Mouse (Mus musculus): ENCODE results near the gene Phf5a.
"Not testable (repeated sequence)": the region's sequence is repeated elsewhere in the genome, so short reads cannot be mapped to it uniquely, and the experiment has no call there.

Phf5a gene

GRCm38 (mm10) chr15:81871604-81872261 lies at the start of gene Phf5a:
Gene Phf5a, minus strand, starts transcription at chr15:81871911.
- peak; percentile 63 to 64 for DNase-seq (ENCODE audit: low spot score in 2 of 2)

- no peak for DNase-seq (ENCODE audit: low spot score in 2 of 2)
Measured at GRCm38 (mm10) chr15:81921255-81921654, 49.5 kb upstream of the Phf5a start.

GRCm38 (mm10) chr15:81920546-81921217 lies 49.0 kb upstream of the Phf5a start:
- no peak for DNase-seq (ENCODE audit: low spot score in 2 of 2)

DNA sequence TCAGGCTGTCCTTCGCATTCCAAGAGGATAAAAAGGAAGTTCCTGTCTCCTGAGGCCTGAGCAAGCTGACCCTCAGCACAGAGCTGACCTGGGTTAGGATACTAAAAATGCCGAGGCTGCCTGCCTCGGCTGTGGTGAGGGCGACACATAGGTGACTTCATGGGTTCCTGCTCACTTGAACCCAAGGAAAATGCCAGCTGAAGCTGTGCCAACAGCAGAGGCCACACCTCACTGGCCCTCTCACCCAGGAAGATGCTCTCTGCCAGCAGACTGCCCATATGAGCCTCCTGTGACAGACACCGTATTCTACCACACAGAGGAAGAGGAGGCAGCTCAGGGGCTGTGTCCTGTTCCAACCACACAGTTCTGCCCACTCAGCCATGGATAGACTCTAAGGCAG lies 47.4 kb upstream of the Phf5a start:
- no peak for DNase-seq (ENCODE audit: low spot score in 2 of 2)

DNA sequence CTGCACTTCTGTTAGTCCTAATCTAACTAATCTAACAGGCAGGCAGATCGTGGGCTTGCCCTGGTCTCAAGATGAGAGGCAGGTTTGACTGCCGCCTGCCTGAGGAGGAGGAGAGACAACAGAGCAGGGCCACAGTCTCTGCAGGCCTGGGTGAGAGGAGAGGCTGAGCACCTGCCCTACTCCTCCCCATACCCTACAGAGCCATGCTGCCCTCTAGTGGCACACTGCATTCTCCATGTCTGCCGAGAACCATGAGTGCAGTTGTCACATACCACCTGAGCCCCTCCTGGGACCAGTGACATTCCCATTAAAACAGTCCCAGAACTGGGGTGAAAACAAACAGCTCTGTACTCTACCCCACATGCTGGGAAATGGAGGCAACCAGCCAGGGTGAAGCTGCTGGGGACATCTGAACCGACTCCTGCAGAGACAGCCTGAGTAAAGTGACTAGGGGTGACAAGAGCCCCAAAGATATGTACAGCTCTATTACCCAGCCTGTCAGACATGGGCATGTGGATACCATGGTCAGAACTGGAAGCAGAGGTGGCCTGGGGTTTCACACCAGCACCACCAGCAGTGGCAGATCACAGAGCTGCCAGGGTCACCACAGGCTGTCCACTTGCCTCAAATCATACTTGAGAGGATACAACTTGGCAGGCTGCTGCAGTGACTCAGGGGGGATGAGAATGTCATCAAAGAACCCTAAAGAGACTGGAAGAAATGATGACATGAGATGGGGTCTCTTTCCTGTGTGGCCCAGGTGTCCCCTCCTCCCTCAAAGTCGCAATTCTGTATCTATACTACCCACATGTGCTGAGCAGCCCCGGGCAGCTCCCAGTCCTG lies 46.1 kb upstream of the Phf5a start:
- peak; percentile 54 to 65 for DNase-seq (ENCODE audit: low spot score in 2 of 2)

- no peak for DNase-seq (ENCODE audit: low spot score in 2 of 2)
Measured at GRCm38 (mm10) chr15:81917201-81917600, 45.5 kb upstream of the Phf5a start.

DNA sequence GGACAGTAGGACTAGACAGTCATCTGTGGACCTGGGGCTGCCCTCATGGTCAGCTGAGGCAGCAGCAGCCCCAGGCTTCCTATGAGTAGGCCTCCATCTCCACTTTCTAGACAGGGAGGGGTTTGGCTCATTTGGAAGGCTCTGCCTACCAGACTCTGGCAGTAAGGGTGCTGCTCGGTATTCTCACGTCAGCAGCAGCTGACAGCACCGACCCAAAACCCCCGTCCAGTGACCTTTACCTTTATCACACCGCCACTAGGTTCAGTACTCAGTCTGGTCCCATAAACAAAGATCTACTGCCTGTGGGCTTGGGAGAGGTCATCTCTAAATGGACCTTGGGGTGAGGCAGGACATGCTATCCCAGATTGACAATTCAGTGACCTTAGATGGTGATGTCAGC lies 44.0 kb upstream of the Phf5a start:
- DNase-seq (ENCODE audit: low spot score in 2 of 2) = no peak

GRCm38 (mm10) chr15:81914668-81915067 lies 43.0 kb upstream of the Phf5a start:
- no peak for DNase-seq (ENCODE audit: low spot score in 2 of 2)

GRCm38 (mm10) chr15:81912498-81912897 lies 40.8 kb upstream of the Phf5a start:
- DNase-seq (ENCODE audit: low spot score in 2 of 2) = no peak

DNA sequence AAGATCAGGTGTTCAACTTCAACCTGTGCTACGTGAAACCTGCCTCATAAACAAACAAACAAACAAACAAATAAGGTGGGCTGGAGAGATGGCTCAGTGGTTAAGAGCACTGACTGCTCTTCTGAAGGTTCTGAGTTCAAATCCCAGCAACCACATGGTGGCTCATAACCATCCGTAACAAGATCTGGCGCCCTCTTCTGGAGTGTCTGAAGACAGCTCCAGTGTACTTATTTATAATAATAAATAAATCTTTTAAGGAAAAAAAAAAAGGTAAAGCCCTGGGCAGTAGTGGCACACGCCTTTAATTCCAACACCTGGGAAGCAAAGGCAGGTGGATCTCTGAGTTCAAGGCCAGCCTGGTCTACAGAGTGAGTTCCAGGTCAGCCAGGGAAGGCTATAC lies 37.1 kb upstream of the Phf5a start:
- not testable (repeated sequence) for DNase-seq (ENCODE audit: low spot score in 2 of 2)

- DNase-seq (ENCODE audit: low spot score in 2 of 2) = no peak
Measured at GRCm38 (mm10) chr15:81907953-81908352, 36.2 kb upstream of the Phf5a start.

GRCm38 (mm10) chr15:81904939-81905338 lies 33.2 kb upstream of the Phf5a start:
- DNase-seq (ENCODE audit: low spot score in 2 of 2) = peak; percentile 70 to 80

DNA sequence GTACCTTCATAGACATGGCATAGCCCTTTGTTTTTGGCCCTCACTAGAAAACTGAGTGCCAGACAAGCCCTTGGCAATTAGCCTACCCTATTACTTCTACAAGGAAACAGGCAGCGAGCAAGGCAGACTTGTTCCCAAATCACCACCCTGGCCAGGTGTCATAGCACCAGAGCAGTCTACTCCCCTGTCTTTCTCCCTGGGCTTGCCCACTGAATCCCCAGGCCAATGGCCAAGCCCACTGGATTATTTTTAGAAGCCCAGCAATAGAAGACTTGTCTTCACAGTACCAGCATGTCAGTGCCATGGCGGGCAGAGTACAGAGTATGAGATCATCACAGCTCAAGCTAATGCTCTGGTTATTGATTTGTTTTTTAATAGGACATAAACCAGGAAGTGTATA lies 27.0 kb upstream of the Phf5a start:
- DNase-seq (ENCODE audit: low spot score in 2 of 2) = no peak

- no peak for DNase-seq (ENCODE audit: low spot score in 2 of 2)
Measured at GRCm38 (mm10) chr15:81897607-81898285, 26.0 kb upstream of the Phf5a start.

DNA sequence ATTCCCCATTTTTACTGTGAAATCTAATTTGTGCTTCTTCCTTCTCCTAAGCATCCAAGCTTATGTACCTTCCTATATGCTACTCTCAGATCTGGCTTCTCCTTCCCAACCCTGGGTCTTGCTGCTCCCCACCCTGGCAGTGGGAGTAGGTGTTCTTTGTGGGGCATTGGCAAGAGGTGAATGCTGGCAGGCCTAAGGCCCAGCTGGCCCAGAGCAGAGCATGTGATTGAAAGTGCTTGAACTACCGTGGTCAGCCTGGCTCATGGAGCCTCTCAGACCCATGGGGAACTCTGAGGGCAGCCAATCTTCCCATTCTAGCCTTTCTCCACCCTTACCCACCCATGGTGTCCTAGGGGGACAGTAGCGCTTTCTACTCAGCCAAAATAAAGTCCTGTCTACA lies 24.7 kb upstream of the Phf5a start:
- DNase-seq (ENCODE audit: low spot score in 2 of 2) = no peak

DNA sequence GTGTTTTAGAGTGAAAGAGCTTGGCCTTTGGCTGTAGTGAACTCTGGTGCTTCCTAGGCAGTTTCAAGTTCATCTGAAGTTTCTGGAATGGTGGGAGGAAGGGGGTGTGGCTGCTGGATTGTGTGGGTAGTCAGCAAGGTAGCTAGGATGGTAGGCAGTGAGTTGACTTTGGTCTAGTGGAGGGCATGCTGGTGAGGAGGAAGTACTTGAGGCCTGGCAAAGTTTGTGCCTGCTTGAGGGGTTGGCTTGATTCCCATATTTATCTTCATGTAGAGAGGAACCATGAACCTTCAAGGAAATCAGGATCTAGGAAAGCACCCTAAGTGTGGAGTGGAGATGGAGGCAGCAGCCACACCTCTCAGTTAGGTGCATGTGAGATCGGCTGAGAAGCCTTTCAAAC lies 22.3 kb upstream of the Phf5a start:
- DNase-seq (ENCODE audit: low spot score in 2 of 2) = no peak

DNA sequence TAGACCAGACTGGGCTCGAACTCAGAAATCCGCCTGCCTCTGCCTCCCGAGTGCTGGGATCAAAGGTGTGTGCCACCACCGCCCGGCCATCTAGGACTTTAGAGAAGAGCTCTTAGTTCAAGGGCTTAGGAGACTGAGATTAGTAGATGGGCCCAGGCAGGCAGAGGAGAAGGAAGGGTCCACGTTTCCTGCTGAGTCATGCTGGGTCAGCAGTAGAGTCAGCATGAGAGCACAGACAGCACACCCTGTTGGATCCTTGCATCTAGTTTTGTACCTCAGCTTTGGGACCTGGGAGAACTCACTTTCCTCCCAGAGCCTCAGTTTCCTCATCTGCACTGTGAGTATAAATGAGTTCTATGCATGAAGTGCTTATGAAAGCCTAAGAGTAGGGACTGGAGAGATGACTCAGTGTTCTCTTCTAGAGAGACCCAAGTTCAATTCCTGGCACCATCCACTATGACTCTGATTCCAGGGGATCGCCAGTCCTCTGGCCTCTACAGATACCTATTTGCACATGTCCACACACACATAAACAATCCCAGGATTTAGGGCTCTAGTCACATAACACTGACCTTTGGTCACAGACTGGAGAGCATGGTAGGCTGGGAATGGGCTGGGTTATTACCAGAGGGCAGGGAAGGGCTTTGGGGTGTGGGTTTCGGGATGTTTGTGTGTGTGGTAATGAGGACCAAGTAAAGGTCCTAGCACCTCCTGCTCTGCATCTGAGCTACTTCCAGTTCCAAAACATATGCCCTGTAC lies 20.3 kb upstream of the Phf5a start:
- no peak for DNase-seq (ENCODE audit: low spot score in 2 of 2)

DNA sequence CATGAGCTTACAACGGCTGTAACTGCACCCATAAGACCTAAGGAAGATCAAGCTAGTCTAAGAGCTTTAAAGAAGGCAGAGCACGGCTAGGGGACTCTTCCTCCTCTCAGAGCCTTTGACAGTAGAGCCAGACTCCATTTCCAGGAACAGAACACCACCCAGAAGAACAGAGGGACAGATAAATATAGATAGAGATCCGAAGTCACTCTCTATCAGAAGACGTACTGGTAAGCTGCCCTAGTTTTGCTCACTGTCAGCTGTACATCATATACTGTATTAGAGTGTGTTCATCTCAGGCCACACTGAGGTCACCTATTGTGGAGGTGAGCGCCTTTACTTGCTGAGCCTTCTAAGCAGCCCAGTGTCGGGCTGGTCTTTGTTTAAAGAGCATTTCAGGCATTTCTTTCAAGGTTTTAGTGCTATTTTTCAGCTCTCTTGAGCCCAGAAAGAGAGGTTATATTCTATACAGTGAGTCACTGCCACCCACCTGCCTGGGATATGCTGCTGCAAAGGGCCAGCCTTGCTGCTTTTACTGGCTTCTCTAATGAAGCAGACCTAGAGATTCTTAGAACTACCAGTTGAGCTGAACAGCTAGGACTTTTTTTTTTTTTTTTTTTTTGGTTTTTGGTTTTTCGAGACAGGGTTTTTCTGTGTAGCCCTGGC lies 19.6 kb upstream of the Phf5a start:
- DNase-seq (ENCODE audit: low spot score in 2 of 2) = no peak

- DNase-seq (ENCODE audit: low spot score in 2 of 2) = no peak
Measured at GRCm38 (mm10) chr15:81889175-81889574, 17.5 kb upstream of the Phf5a start.

DNA sequence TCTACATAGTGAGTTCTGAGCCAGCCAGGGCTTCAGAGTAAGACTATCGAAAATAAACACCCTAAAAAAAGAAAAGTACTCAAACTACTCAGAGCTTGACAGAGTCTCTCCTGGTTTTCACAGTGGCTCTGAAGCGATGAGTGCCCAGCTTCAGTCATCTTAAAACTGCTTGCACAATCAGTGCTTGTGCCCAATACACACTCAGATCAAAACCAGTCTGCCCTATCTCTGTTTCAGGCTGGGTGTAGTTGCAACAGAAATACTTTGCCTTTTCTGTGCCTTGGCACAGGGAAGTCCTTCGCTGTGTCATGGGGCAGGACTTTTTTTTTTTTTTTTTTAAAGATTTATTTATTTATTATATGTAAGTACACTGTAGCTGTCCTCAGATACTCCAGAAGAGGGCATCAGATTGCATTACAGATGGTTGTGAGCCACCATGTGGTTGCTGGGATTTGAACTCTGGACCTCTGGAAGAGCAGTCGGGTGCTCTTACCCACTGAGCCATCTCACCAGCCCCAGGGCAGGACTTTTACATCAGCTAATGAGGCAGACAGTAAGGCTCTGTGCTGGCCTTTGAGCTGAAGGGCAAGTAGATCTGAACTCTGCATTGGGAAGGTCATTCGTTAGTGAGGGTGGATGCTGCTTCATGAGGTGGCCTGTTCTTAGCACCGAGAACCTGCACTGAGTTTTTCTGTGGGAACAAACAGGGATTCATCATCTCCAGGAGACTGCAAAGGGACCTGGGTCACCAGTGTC lies 15.3 kb upstream of the Phf5a start:
- DNase-seq (ENCODE audit: low spot score in 2 of 2) = no peak

Measured in frontal cortex, postnatal 25 days (tissue).